Mouse (Mus musculus): ENCODE measurements around the gene Drd4. TPM values are rescaled to one million over a fixed set of nuclear protein-coding genes. Genes with fewer than 3 reads are reported as not detected.

The Drd4 gene
- not detected in 2 replicates for polyA plus RNA-seq (2012; rRNA removed)

DNA sequence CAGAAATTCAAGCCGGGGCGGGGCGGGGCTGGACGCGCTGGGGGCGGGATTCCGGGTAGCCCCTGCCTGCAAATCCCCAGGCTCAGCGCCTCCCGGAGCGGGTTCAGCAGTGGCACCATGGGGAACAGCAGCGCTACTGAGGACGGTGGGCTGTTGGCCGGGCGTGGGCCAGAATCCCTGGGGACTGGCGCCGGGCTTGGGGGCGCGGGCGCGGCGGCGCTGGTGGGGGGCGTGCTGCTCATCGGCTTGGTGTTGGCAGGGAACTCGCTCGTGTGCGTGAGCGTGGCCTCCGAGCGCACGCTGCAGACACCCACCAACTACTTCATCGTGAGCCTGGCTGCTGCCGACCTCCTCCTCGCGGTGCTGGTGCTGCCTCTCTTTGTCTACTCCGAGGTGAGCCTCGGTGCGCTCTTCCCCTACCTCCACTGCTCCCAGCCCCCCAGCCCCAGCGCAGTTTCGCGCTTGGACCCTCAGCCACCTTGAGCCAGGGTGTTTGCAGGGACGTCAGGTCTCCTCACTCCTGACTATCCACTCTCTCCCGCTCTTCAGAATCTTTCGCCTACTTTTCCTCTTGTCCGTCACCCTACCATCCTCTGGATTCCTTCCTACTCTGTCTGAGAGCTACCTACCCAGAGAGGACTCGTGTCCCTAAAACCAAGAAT is at the start of gene Drd4:
TSS of gene Drd4 (plus strand) at position 86 of the 662 bp plus-strand sequence.

DNA sequence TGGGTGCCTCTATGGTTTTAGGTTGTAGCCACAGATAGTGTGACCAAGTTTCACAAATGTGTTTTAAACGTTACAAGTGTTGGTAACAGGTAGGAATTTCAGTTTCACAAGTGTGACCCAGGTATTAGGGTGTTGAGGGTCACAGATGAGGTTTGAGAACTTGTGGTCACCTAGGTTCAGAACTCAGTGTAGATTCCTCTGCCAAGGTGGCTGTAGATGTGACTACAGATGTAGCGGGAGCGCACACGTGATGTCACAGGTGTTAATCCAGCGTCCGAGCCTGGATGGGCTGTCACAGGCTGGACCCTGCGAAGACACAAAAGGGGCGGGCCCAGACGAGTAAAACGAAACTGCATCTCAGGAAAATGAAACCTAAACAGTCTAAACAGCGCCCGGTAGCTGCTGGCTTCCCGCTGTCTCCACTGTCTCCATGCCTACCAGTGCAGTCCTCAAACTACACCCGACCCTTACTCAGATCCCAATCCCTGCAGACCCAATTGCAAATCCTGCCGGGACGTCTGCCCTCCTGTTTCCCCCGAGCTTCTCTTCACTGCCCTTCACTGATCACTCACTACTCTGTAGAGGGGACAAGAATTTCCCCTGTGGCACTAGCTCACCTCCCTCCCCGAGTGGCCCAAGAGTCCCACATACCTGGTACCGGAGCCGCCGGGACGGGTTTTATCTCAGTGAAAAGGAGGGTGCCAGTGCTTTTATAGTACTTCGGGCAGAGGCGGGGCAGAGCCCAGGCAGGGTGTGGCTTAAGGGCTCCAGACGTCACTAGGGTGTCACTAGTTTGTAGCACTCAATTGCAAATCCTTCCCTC is 25.9 kb upstream of the Drd4 start, which contains the start of gene Irf7:
TSS of gene Irf7 (minus strand) at position 743 of the 823 bp plus-strand sequence.

DNA sequence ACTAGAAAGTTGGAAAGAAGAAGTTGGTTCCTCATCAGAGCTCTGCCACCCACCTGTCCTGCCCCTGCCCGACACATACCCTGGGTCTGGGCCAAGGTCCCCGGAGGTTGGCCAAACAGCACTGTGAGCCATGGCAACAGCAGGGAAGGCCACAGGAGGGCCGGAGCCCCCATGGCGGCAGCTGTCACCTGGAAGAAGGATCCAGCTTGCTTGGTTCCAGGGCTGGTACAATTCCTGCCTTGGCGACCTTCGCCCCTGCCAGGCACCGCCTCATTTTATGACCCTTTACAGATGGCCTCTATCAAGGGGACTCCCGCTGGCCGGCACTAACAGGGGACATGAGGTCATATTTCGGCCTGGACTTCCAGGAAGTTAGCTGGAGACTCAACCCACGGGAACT is 15.3 kb upstream of the Drd4 start, which contains the start of gene Cdhr5:
TSS of gene Cdhr5 (minus strand) at position 241 of the 400 bp plus-strand sequence.

DNA sequence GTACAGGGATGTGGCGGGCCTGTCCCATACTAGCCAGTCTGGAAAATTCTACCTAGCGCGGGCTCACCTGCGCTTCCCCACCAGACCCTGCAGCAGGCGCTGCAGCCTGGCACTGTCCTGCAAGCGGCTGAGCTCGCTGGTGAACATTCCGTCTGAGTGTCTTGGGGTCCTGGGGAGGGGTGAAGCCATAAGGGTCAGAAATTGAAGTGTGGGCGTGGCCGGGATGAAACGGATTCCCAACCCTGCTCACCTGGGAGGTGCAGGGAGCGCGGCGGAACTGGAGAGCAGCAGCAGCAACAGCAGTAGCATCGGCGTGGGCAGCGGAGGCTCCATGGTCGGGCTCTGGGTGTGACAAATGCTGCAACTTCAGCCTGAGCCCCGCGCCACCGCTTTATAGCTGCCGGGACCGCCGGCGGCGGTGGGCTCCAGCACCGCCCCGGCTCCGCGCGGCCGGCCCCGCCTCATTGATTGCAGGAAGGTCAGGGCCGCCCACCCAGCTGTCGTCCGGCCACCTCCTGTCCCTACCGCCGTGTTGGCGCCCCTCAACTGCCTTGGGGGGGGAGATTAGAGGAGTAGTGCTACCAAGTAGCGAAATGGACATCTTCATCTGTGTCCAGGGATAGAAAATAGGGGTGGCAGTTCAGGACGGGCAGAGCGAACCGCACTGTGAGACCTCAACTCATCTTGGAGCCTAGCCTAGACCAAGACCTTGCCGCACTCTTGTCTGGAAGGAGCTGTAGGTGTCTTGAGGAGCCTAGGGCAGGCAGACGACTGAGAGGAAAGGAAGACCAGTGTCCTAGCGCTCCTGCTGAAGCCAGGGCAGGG is 12.8 kb upstream of the Drd4 start, which contains the start of gene Sct:
TSS of gene Sct (minus strand) at position 368 of the 825 bp plus-strand sequence.

DNA sequence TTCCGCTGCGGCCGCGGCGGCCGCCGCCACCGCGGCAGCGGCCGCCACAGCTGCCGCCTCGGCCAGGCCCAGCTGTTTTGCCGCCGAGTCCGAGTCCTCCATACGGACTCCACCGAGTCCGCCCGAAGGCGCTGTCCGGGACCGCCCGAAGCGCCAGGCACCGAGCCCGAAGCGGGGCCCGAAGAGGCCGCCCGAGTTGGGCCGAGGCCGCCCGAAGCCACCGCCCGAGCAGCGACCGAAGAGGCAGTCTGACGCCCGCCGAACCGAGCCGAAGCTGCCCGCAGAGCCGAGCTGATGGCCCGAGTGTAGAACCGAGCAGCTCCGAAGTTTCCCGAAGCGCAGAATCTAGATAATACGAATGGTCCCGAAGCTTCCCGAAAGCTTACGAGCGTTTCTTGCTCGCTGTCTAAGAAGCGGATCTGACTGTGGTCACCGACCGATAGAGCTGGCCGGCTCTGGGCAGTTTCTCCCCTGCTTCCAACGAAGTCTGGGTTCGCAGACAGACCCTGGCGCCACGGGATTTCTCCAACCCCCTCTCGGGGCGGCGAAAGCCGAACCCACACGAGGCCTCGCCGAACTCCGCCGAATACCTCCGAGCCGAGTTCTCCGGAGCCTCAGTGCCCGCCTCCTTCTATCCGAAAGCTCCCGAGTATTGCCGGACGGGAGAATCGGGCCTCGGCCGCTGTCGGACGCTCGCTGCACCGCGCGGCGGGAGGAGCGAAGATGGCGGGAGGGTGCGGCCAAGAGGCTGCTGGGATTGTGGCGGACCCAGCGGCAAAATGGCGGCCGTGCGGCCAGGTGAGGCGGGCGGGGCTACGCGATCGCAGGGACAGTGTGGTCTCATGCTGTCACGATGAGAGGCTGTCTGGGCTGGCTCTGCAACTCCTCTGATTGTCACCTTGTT is 35.9 kb downstream of the Drd4 start, which contains the start of the genes Deaf1 and Tmem80:
TSS of gene Deaf1 (minus strand) at position 222 of the 904 bp plus-strand sequence.
TSS of gene Tmem80 (plus strand) at position 271 of the 904 bp plus-strand sequence.

DNA sequence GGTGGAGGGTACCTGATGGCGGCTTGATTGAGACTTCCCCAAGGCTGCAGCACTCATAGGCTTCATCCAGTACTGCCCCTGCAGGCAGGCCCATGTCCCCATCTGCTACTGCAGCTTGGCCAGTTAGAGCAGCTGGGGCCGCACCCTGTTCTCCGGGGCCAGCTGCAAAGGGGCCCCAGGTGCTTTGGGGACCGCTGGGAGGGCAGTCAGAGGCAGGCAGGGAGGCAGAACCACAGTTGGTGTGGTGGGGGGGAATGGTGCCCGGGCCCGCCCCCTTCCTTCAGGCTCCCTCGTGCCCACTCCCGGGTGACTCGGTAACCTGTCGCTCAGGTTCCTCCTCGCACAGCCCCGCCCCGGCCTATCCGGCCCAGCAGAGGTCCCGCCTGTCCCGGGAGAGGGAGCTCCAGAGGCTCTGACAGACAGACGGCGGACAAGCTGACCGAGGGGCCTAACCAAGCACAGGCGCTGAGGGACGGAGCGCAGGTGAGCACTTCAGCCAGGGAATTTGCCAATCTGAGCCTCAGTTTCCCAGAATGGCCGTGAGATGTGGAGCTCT is 46.8 kb downstream of the Drd4 start, which contains the start of gene Eps8l2:
TSS of gene Eps8l2 (plus strand) at position 305 of the 556 bp plus-strand sequence.

Other genes starting within 250 kb of the Drd4 start
- gene B4galnt4, start 230.9 kb upstream of the Drd4 start, polyA plus RNA-seq (2012; rRNA removed), result 1.2 and 1.6 TPM in 2 replicates
- 87.1 and 93.8 TPM in 2 replicates for gene Pkp3, start 213.8 kb upstream of the Drd4 start, polyA plus RNA-seq (2012; rRNA removed)
- gene Sigirr, start 191.4 kb upstream of the Drd4 start, polyA plus RNA-seq (2012; rRNA removed), result 18.7 and 23.0 TPM in 2 replicates
- 18.4 and 22.0 TPM in 2 replicates for gene Ano9, start 174.2 kb upstream of the Drd4 start, polyA plus RNA-seq (2012; rRNA removed)
- gene Ptdss2, start 169.6 kb upstream of the Drd4 start, polyA plus RNA-seq (2012; rRNA removed), result 9.4 and 13.8 TPM in 2 replicates
- gene Rnh1, start 119.1 kb upstream of the Drd4 start, polyA plus RNA-seq (2012; rRNA removed), result 80.4 and 88.4 TPM in 2 replicates
- 44.2 and 44.7 TPM in 2 replicates for gene Hras, start 98.0 kb upstream of the Drd4 start, polyA plus RNA-seq (2012; rRNA removed)
- 2.5 and 2.6 TPM in 2 replicates for gene Lrrc56, start 97.8 kb upstream of the Drd4 start, polyA plus RNA-seq (2012; rRNA removed)
- gene Lmntd2, start 77.9 kb upstream of the Drd4 start, polyA plus RNA-seq (2012; rRNA removed), result 3.7 and 6.7 TPM in 2 replicates
- 85.9 and 98.2 TPM in 2 replicates for gene Rassf7, start 76.1 kb upstream of the Drd4 start, polyA plus RNA-seq (2012; rRNA removed)
- gene Phrf1, start 63.2 kb upstream of the Drd4 start, polyA plus RNA-seq (2012; rRNA removed), result 15.5 and 16.7 TPM in 2 replicates
- gene Irf7, start 25.5 kb upstream of the Drd4 start, polyA plus RNA-seq (2012; rRNA removed), result 43.3 and 72.0 TPM in 2 replicates
- 1.7 and 3.0 TPM in 2 replicates for gene Cdhr5, start 15.2 kb upstream of the Drd4 start, polyA plus RNA-seq (2012; rRNA removed)
- gene Sct, start 12.9 kb upstream of the Drd4 start, polyA plus RNA-seq (2012; rRNA removed), result 0.56 and 1.6 TPM in 2 replicates
- gene Deaf1, start 35.7 kb downstream of the Drd4 start, polyA plus RNA-seq (2012; rRNA removed), result 10.8 and 14.7 TPM in 2 replicates
- gene Tmem80, start 35.7 kb downstream of the Drd4 start, polyA plus RNA-seq (2012; rRNA removed), result 8.8 and 10.4 TPM in 2 replicates
- 120 and 128 TPM in 2 replicates for gene Eps8l2, start 46.9 kb downstream of the Drd4 start, polyA plus RNA-seq (2012; rRNA removed)
- 99.5 and 105 TPM in 2 replicates for gene Taldo1, start 100.2 kb downstream of the Drd4 start, polyA plus RNA-seq (2012; rRNA removed)
- 18.6 and 20.4 TPM in 2 replicates for gene Gatd1, start 122.1 kb downstream of the Drd4 start, polyA plus RNA-seq (2012; rRNA removed)
- 1.4 and 1.5 TPM in 2 replicates for gene Cend1, start 137.5 kb downstream of the Drd4 start, polyA plus RNA-seq (2012; rRNA removed)
- gene Slc25a22, start 145.9 kb downstream of the Drd4 start, polyA plus RNA-seq (2012; rRNA removed), result 41.6 and 43.2 TPM in 2 replicates
- 4.1 and 4.6 TPM in 2 replicates for gene Pidd1, start 152.0 kb downstream of the Drd4 start, polyA plus RNA-seq (2012; rRNA removed)
- gene Rplp2, start 155.4 kb downstream of the Drd4 start, polyA plus RNA-seq (2012; rRNA removed), result 175 and 185 TPM in 2 replicates
- gene Pnpla2, start 163.2 kb downstream of the Drd4 start, polyA plus RNA-seq (2012; rRNA removed), result 120 and 147 TPM in 2 replicates
- 78.0 and 82.9 TPM in 2 replicates for gene Cracr2b, start 169.1 kb downstream of the Drd4 start, polyA plus RNA-seq (2012; rRNA removed)
- gene Cd151, start 175.4 kb downstream of the Drd4 start, polyA plus RNA-seq (2012; rRNA removed), result 169 and 189 TPM in 2 replicates
- 16.5 and 20.9 TPM in 2 replicates for gene Polr2l, start 183.1 kb downstream of the Drd4 start, polyA plus RNA-seq (2012; rRNA removed)
- 20.3 and 24.1 TPM in 2 replicates for gene Tspan4, start 183.2 kb downstream of the Drd4 start, polyA plus RNA-seq (2012; rRNA removed)
- 20.7 and 26.4 TPM in 2 replicates for gene Chid1, start 247.9 kb downstream of the Drd4 start, polyA plus RNA-seq (2012; rRNA removed)

Measured in stomach, adult 2 months (tissue).